Mouse (Mus musculus): ENCODE results near the gene Tmem129.

DNA sequence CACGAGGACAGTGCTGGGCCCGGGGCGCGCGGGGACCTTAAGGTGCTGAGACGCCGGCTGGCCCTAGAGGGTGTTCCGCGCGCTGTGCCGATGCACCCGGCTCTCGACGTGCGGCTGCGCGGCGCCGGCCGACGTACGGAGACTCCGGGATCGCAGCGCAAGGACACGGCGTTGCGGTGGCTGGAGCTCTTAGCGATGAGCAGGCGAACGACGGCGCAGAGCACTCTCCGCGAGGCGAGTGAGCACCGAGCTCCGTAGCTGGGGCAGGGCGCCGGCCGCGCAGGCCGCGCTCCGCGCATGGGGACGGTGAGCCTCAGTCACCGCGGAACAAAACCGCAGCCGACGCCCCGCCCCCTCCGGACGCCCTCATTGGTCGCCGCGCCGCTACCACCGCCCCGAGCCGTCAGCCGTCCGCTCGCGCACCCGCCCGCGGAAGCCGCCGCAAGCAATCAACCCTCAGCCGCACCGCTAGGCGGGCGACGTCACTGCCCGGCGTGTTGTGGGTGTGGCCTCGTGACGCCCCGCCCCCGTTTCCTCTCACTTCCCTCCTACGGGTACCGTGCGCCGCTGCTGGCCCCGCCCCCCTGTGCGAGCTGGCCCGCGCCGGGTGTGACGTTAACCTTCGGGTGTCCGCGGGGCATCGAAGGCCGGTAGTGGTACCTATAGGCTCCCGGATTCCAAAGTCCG, 28.8 kb downstream of the Tmem129 start, which contains the start of the genes Fam53a and Gm9903:
- TF ChIP-seq CTCF (conservative IDR thresholded peaks at IDR 0.05; ENCODE audit: insufficient read depth, insufficient read length, low read depth, low read length), result peak; percentile 21; the same call in 1 of the 2 replicates
- TF ChIP-seq POLR2A (IDR thresholded peaks at IDR 0.05; ENCODE audit: low read depth, low read length), result peak; percentile 94
